Mouse (Mus musculus): ENCODE data around the gene Pspc1.

DNA sequence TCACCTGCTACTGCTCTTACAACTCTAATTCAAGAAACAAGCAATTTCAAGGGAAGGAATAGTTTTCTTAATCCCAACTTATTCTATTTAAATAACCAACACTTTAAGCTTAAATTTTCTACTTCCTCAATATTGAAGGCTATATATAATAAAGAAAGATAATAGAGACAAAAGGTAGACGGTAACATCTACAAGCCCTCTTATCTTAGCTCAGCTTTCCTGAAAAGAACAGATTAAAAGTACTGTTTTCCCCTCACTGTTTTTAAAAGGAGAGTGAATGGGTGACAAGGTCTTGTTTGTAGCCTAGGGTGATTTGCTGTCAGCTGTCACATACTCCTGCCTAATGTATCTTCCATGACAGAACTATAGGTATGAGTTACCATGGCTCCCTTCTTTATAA, 51.6 kb downstream of the Pspc1 start:
- no peak for TF ChIP-seq CHD2 (IDR thresholded peaks at IDR 0.05; ENCODE audit: low read depth, low read length)
- TF ChIP-seq ZNF384 (IDR thresholded peaks at IDR 0.05; ENCODE audit: low read depth, low read length): no peak
